Mouse (Mus musculus) olfactory bulb, adult 2 months (tissue): Measurements from ENCODE around the gene Sox6.

ENCODE experiments used
- CTCF ChIP-seq: fragments of 200-500 bp; IDR thresholded peaks from 2 replicates; pipeline ENCODE4 v1.5.1; 2012; ENCODE audit warnings: low read depth, mild to moderate bottlenecking, low read length, moderate library complexity; ENCODE audit not compliant: insufficient read depth
- POLR2A ChIP-seq: fragments of 200-500 bp; IDR thresholded peaks from 2 replicates; pipeline ENCODE4 v1.6.1; 2012; ENCODE audit warnings: mild to moderate bottlenecking, low read depth, low read length, moderate library complexity; ENCODE audit not compliant: insufficient read depth

DNA sequence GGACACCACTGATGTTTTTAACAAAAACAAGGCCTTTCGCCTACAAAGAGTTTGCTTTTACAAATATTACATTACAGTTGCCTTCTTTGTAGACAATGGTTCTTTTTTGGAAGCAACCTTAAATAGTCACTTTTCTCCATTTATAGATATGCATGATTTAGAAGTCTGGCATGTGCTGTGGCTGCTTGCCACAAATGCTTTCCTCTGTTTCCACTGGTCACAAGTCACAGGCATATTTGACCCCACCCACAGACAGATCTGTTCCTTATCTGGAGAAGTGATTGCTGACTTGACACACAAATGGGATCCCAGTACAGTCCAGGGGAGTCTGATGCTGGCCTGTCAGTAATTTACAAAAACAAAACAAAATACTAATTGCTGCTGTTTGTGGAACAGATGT is 409.8 kb downstream of the Sox6 start:
- no peak for TF ChIP-seq CTCF
- no peak for TF ChIP-seq POLR2A
